Mouse (Mus musculus): Measurements from ENCODE around the gene Usp15.

- TF ChIP-seq CTCF (IDR thresholded peaks at IDR 0.05; ENCODE audit: extremely low read depth, insufficient read depth, low read length) = no peak
- no peak for TF ChIP-seq POLR2A (IDR thresholded peaks at IDR 0.05; ENCODE audit: extremely low read depth, insufficient read depth, low read length)
Measured at GRCm38 (mm10) chr10:123101303-123101702, 95.5 kb downstream of the Usp15 start.
